In the genomic region with DNA sequence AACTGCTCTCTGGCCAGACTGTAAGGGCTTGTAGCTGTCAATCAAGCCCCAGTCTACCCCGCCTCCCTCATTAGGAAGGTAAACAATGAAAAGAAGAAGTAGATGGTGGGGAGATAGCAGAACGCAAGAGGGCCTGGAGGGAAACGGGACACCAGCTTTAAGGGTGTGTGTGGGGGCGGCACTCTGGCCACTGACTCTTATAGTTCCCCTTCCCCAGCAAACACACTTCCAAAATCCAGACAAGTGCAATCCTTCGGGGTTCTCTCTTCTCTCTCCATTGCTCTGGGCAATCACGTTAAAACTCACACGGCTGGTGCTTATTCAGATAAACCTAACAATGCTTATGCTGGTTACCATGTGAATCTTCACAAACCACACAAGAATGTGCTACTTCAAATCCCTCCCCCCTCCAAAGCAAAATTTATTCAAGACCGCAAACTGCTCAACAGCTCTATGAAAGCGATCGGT, we compare ENCODE assay signal across 8 mouse cellular contexts. TPM values are rescaled to one million over a fixed set of nuclear protein-coding genes. Genes with fewer than 3 reads are reported as not detected.
DNase-seq lines count a peak whose midpoint lies in the region; ATAC-seq and TF ChIP-seq lines count a peak whose summit lies in the region.

No protein-coding gene starts in this region.

- no peaks in the 10 kb centered on the region for H3K9me3 ChIP-seq in heart, embryonic 12.5 days (replicated peaks)
- no peaks in the 10 kb centered on the region for H3K9me3 ChIP-seq in G1E (replicated peaks)
- no peaks in the 10 kb centered on the region for H3K9me3 ChIP-seq in forebrain, embryonic 13.5 days (replicated peaks)
- H3K9me3 ChIP-seq in midbrain, embryonic 10.5 days (replicated peaks), result no peaks in the 10 kb centered on the region

- peaks cover 35% of the 10 kb centered on the region for H3K4me1 ChIP-seq in heart, embryonic 12.5 days (replicated peaks)
- peaks cover 33% of the 10 kb centered on the region for H3K4me1 ChIP-seq in G1E (ENCODE audit: insufficient read depth, low read depth, low read length)
- peaks cover 61% of the 10 kb centered on the region for H3K4me1 ChIP-seq in forebrain, embryonic 13.5 days
- H3K4me1 ChIP-seq in midbrain, embryonic 10.5 days, result peaks cover 82% of the 10 kb centered on the region

- H3K36me3 ChIP-seq in heart, embryonic 12.5 days, result no peaks in the 10 kb centered on the region
- H3K36me3 ChIP-seq in G1E (replicated peaks), result no peaks in the 10 kb centered on the region
- H3K36me3 ChIP-seq in forebrain, embryonic 13.5 days (ENCODE audit: poor library complexity, severe bottlenecking), result no peaks in the 10 kb centered on the region
- H3K36me3 ChIP-seq in midbrain, embryonic 10.5 days, result no peaks in the 10 kb centered on the region

- 9% methylated on average over 10 of the region's 10 CpGs for WGBS in heart, embryonic 12.5 days
- under 1% methylated on average over 10 of the region's 10 CpGs for WGBS in forebrain, embryonic 13.5 days
- 0% methylated on average over 10 of the region's 10 CpGs for WGBS in midbrain, embryonic 10.5 days

- no peak overlapping the region for H3K27ac ChIP-seq in heart, embryonic 12.5 days (ENCODE audit: poor library complexity, severe bottlenecking)
- H3K27ac ChIP-seq in forebrain, embryonic 13.5 days, result peak overlapping the region; percentile 97
- peak overlapping the region; percentile 100 for H3K27ac ChIP-seq in midbrain, embryonic 10.5 days (replicated peaks)

- TF ChIP-seq CTCF in G1E (IDR thresholded peaks at IDR 0.05; ENCODE audit: low read depth, low read length), result no peak

- H3K27me3 ChIP-seq in heart, embryonic 12.5 days (replicated peaks), result peaks cover 37% of the 10 kb centered on the region
- peaks cover 41% of the 10 kb centered on the region for H3K27me3 ChIP-seq in G1E (ENCODE audit: insufficient read depth, low read length)
- H3K27me3 ChIP-seq in forebrain, embryonic 13.5 days, result peaks cover 37% of the 10 kb centered on the region
- peaks cover 58% of the 10 kb centered on the region for H3K27me3 ChIP-seq in midbrain, embryonic 10.5 days (ENCODE audit: low read depth, poor library complexity, severe bottlenecking)

- DNase-seq in heart, adult 18-20 months, result no peak
- no peak for DNase-seq in G1E (ENCODE audit: low spot score)
- DNase-seq in midbrain, embryonic 10.5 days (ENCODE audit: low spot score), result peak; percentile 74
- DNase-seq in ovary, postnatal 36 days (ENCODE audit: low spot score), result no peak
- DNase-seq in adrenal gland, postnatal 4 days (ENCODE audit: low spot score in 2 of 2), result no peak
- no peak for DNase-seq in cerebellum, adult 9-11 months

- no peak for ATAC-seq in heart, embryonic 12.5 days (ENCODE audit: insufficient number of reproducible peaks, low FRiP score)
- ATAC-seq in G1E (ENCODE audit: extremely low read depth, insufficient number of reproducible peaks, low FRiP score, poor library complexity, severe bottlenecking), result peak; percentile 77
- ATAC-seq in forebrain, embryonic 13.5 days, result peak; percentile 62

- H3K4me2 ChIP-seq in heart, embryonic 12.5 days, result peak overlapping the region; percentile 69
- H3K4me2 ChIP-seq in forebrain, embryonic 13.5 days, result peak overlapping the region; percentile 88

- peak overlapping the region; percentile 41 for H3K4me3 ChIP-seq in heart, embryonic 12.5 days
- no peak overlapping the region; the same call in 1 of the 2 replicates for H3K4me3 ChIP-seq in G1E (ENCODE audit: low read depth, low read length)
- peak overlapping the region; percentile 75 for H3K4me3 ChIP-seq in forebrain, embryonic 13.5 days
- peak overlapping the region; percentile 85 for H3K4me3 ChIP-seq in midbrain, embryonic 10.5 days

- H3K9ac ChIP-seq in heart, embryonic 12.5 days, result no peak overlapping the region
- peak overlapping the region; percentile 84 for H3K9ac ChIP-seq in forebrain, embryonic 13.5 days

RNA-seq across cellular contexts. Expression of a gene that starts 5.5 kb away (rescaled TPM):
- 0.28 and 0.45 TPM in 2 replicates for polyA plus RNA-seq in heart, embryonic 12.5 days (2016; fragmentation: Nextera tagmentation; extraction: Ambion mirVana)
- under 1 TPM in 1 of 2 experiments, not detected in 1; 0.23 TPM for total RNA-seq in heart, adult 18-20 months (2021)
- not detected in 2 replicates for total RNA-seq in G1E (2014; fragmentation: Nextera tagmentation)
- 0.06 and 0.11 TPM in 2 replicates for total RNA-seq in G1E (2017)
- 0.12 and 0.13 TPM in 2 replicates for polyA plus RNA-seq in G1E (2012)
- 20.0 and 24.0 TPM in 2 replicates for polyA plus RNA-seq in forebrain, embryonic 13.5 days (2015; fragmentation: Nextera tagmentation; extraction: Ambion mirVana)
- polyA plus RNA-seq in midbrain, embryonic 10.5 days (2016; fragmentation: Nextera tagmentation; extraction: Ambion mirVana), result 44.5 and 54.8 TPM in 2 replicates
- total RNA-seq in adrenal gland, postnatal 4 days (2021), result not detected

Comparison
In these comparisons a context has a peak if more than half of its experiments do, and no peak if none do; other contexts are left out.
1. RNA of a gene that starts 5.5 kb away (polyA plus RNA-seq): 44.5 to 54.8 TPM in midbrain, embryonic 10.5 days and 20.0 to 24.0 TPM in forebrain, embryonic 13.5 days; 0.28 to 0.45 TPM in heart, embryonic 12.5 days and 0.12 to 0.13 TPM in G1E; every median in the first group is over 10 times any median in the second.